Mouse (Mus musculus): Measurements from ENCODE around the gene Tirap. TPM values are rescaled to one million over a fixed set of nuclear protein-coding genes. Genes with fewer than 3 reads are reported as not detected.

Gene Tirap
- polyA plus RNA-seq, 1 experiment from 2014 or later, result 10.0 TPM

DNA sequence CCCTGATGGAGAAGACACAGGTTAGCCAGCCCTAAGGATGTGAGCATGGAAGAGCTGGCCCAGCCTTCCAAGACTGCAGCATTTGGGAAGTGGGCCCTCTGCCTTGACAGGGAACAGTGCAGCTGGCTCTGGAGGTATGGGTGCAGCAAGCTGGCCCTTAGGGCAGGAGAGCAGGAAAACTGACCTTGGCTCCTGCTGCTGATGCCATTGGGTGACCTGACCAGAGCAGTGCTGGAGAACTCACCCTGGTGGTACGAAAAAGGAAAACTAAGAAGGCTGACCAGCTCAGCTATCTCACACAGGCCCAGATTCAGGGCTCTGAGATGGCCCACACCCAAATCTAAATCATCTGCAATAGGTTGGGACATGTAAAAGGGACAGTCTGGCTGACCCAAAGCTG, 54.3 kb downstream of the Tirap start:
- Histone ChIP-seq H3K4me3 (ENCODE audit: inconsistent target) (no peak overlapping the region), H3K36me3 (ENCODE audit: inconsistent target) (no peaks in the 10 kb centered on the region), H3K27ac (no peak overlapping the region), H3K79me2 (ENCODE audit: inconsistent target) (no peaks in the 10 kb centered on the region)
- WGBS (ENCODE audit: missing documents), result 91% methylated on average over 1 of the region's 1 CpGs

DNA sequence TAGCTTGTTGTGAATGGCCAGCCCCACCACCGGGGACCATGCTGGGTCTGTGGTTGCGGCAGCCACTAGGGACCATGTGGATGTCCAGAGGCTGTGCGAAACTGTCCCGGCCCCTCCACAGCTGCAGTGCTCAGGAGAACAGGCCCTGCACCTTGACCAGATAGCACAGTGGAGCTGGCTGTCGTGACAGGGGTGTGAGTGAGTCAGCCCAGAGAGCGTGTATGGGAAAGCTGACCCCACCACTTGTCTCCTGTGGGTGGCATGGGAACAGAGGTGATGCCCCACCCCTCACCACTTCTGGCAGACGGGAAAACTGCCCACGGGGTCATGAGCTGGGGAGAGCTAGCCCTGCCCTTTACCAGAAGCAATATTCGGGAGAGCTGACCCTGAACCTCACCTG, 55.0 kb downstream of the Tirap start:
- Histone ChIP-seq H3K4me3 (ENCODE audit: inconsistent target) (no peak overlapping the region), H3K27ac (no peak overlapping the region), H3K79me2 (ENCODE audit: inconsistent target) (no peaks in the 10 kb centered on the region), H3K36me3 (ENCODE audit: inconsistent target) (no peaks in the 10 kb centered on the region)
- 93% methylated on average over 9 of the region's 9 CpGs for WGBS (ENCODE audit: missing documents)

DNA sequence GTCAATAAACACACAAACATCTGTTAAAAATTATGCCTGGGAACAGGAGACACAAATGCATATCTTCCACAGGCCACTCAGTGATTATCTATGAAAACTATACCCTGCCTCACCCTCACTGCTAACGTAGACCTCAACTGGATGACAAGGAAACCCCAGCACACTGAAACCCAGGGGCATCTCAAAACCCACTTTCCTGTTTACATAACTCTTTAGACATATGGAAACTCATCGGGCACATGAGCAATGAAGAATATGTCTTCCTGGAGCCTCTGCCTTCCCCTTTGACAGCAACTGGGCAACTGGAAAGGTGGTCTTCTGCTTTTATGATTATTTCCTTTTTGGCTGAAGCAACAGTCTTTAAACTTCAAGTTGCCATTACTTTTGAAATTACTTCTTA, 57.9 kb downstream of the Tirap start:
- H3K4me3 ChIP-seq (ENCODE audit: inconsistent target), result no peak overlapping the region
- H3K27ac ChIP-seq, result no peak overlapping the region
- whole genome bisulfite sequencing (ENCODE audit: missing documents), result 27% methylated on average over 2 of the region's 2 CpGs
- no peaks in the 10 kb centered on the region for H3K79me2 ChIP-seq (ENCODE audit: inconsistent target)
- H3K36me3 ChIP-seq (ENCODE audit: inconsistent target), result no peaks in the 10 kb centered on the region

DNA sequence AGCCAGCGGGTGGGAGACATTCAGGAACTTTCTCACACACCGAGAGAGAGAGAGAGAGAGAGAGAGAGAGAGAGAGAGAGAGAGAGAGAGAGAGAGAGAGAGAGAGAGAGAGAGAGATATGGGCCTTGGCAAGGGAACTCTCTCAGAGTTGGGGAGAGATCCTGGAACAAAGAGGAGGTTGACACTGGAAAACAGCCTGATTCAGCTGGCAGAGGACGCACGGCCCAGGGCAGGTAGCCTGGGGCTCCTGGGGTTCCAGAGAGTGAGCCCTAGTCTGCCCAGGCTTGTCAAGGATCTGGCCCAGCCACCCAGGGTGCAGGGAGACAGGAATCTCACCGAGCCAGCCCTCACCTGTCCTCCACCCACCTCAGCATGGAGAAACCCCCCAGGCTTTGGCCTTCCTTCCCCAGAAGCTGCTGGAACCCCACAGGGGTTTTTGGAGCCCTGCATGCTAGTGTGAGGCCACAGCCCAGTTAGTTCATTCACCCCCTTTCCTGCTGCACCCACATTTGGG, 60.8 kb downstream of the Tirap start:
- H3K4me3 ChIP-seq (ENCODE audit: inconsistent target), result no peak overlapping the region
- H3K79me2 ChIP-seq (ENCODE audit: inconsistent target), result no peaks in the 10 kb centered on the region
- H3K36me3 ChIP-seq (ENCODE audit: inconsistent target), result no peaks in the 10 kb centered on the region; the same call in 1 of the 2 replicates
- 95% methylated on average over 5 of the region's 5 CpGs for WGBS (ENCODE audit: missing documents)
- H3K27ac ChIP-seq, result no peak overlapping the region

DNA sequence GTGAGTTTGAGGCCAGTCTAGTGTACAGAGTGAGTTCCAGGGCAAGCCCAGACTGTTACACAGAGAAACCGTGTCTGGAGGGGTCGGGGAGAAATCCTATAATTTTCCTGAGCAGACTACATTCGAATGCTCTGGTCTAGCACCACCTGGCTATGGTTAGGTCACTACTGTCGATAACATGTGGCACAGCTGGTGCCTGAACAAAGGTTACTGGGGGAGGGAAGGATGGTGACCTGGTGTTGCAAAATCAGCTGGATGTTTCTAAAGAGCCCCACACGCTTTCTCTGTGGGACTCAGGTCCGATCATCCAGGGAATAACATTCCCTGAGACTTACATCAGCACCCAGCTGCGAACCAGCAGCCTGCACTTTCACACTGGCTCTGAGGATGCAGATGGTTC, 62.1 kb downstream of the Tirap start:
- Histone ChIP-seq H3K79me2 (ENCODE audit: inconsistent target) (no peaks in the 10 kb centered on the region), H3K27ac (no peak overlapping the region), H3K36me3 (ENCODE audit: inconsistent target) (no peaks in the 10 kb centered on the region; the same call in 1 of the 2 replicates), H3K4me3 (ENCODE audit: inconsistent target) (no peak overlapping the region)
- 85% methylated on average over 7 of the region's 7 CpGs for WGBS (ENCODE audit: missing documents)

DNA sequence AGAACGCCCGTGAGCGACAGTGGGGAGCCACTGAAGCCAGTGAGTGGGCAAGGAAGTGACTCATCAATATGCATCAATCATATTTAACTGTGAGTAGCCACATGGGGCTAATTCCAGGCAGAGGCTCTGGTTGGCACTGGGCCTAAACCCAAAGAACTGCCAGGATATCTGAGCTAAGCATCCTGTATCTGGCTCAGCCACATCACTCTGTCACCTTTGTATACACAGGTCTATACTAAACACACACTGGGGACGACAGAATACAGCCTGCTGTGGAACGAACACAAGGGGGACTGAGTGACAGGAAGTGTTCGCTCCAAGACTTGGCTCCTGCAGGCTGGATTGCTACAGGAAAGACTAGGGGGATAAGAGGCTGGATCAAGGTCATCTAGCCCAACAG, 64.5 kb downstream of the Tirap start:
- Histone ChIP-seq H3K27ac (no peak overlapping the region), H3K36me3 (ENCODE audit: inconsistent target) (no peaks in the 10 kb centered on the region; the same call in 1 of the 2 replicates), H3K79me2 (ENCODE audit: inconsistent target) (no peaks in the 10 kb centered on the region), H3K4me3 (ENCODE audit: inconsistent target) (no peak overlapping the region)
- 60% methylated on average over 6 of the region's 6 CpGs for WGBS (ENCODE audit: missing documents)

Other genes starting within 250 kb of the Tirap start
- gene St3gal4, start 81.0 kb downstream of the Tirap start, polyA plus RNA-seq (2018), result 15.5 to 19.7 TPM (median 16.0 TPM) in 3 replicates
- gene Dcps, start 24.2 kb downstream of the Tirap start, polyA plus RNA-seq (2018), result 19.9 to 24.5 TPM (median 20.4 TPM) in 3 replicates
- 71.0 to 178 TPM (median 77.8 TPM) in 3 replicates for gene Srpr, start 116 bp downstream of the Tirap start, polyA plus RNA-seq (2018)
- gene Foxred1, start 10.8 kb upstream of the Tirap start, polyA plus RNA-seq (2018), result 18.9 to 27.3 TPM (median 22.8 TPM) in 3 replicates
- 11.8 to 21.7 TPM (median 12.3 TPM) in 3 replicates for gene Fam118b, start 67.5 kb upstream of the Tirap start, polyA plus RNA-seq (2018)
- gene Rpusd4, start 67.6 kb upstream of the Tirap start, polyA plus RNA-seq (2018), result 9.9 to 17.8 TPM (median 16.3 TPM) in 3 replicates
- gene Cdon, start 220.8 kb upstream of the Tirap start, polyA plus RNA-seq (2018), result 0.12 to 0.35 TPM (median 0.14 TPM) in 3 replicates